Mouse (Mus musculus): ENCODE measurements around the gene Psors1c2. TPM values are rescaled to one million over a fixed set of nuclear protein-coding genes. Genes with fewer than 3 reads are reported as not detected.

The Psors1c2 gene
- polyA plus RNA-seq, 1 experiment, result 7.0 TPM

DNA sequence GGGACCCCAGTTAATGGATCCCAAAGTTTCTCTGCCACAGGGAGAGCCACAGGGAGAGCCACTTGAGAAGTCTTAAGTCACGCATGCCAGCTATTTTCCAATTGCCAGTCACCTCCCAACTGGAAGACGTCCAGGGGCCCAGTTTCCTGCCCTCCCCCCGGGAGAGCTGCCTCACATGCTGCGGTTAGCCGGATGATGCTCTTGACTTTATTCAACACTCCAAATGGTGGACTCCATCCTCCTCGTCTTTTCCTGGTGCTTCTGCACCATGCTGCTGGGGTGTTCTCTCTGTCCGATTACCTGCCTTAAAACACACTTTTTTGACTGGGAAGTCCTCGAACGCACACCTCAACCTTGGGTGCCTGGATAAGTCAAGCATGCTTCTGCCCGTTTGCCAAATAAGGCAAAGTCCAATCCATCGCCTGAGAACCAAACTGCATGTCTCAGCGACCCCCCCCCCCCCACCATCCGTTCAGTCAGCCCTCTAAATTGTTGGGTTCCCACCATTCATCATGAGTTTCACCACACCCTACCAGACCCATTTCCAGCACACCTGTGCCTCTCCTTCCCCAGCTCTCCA lies 23.3 kb downstream of the Psors1c2 start:
- no peaks in the 10 kb centered on the region for H3K27me3 ChIP-seq (ENCODE audit: control insufficient read depth, insufficient read depth, low read length, poor library complexity, severe bottlenecking)
- no peak overlapping the region for H3K27ac ChIP-seq (ENCODE audit: insufficient read depth, low read length)
- no peaks in the 10 kb centered on the region for H3K36me3 ChIP-seq (ENCODE audit: control insufficient read depth, insufficient read depth, low read length, poor library complexity, severe bottlenecking)
- 0 out of 2 replicates have a peak overlapping the region, but pooled peaks have one; percentile 37 for H3K9ac ChIP-seq (ENCODE audit: low read depth, poor library complexity, severe bottlenecking)
- no peaks in the 10 kb centered on the region for H3K9me3 ChIP-seq (replicated peaks; ENCODE audit: control insufficient read depth, insufficient read depth, low read length, poor library complexity, severe bottlenecking)
- peaks cover 6% of the 10 kb centered on the region for H3K4me1 ChIP-seq (ENCODE audit: control insufficient read depth, insufficient read depth, low read length)
- no peak for TF ChIP-seq POLR2A (IDR thresholded peaks at IDR 0.05; ENCODE audit: insufficient read depth, low read length)
- TF ChIP-seq CTCF (IDR thresholded peaks at IDR 0.05; ENCODE audit: low read depth, low read length), result no peak
- TF ChIP-seq EP300 (IDR thresholded peaks at IDR 0.05; ENCODE audit: insufficient read depth, low read depth, low read length), result no peak
- no peak overlapping the region for H3K4me3 ChIP-seq (ENCODE audit: low read depth, low read length)

GRCm38 (mm10) chr17:35556812-35557211 lies 23.8 kb downstream of the Psors1c2 start:
- no peaks in the 10 kb centered on the region for H3K27me3 ChIP-seq (ENCODE audit: control insufficient read depth, insufficient read depth, low read length, poor library complexity, severe bottlenecking)
- H3K4me3 ChIP-seq (ENCODE audit: low read depth, low read length), result no peak overlapping the region
- no peak overlapping the region for H3K9ac ChIP-seq (ENCODE audit: low read depth, poor library complexity, severe bottlenecking)
- no peaks in the 10 kb centered on the region for H3K36me3 ChIP-seq (ENCODE audit: control insufficient read depth, insufficient read depth, low read length, poor library complexity, severe bottlenecking)
- H3K9me3 ChIP-seq (replicated peaks; ENCODE audit: control insufficient read depth, insufficient read depth, low read length, poor library complexity, severe bottlenecking), result no peaks in the 10 kb centered on the region
- H3K4me1 ChIP-seq (ENCODE audit: control insufficient read depth, insufficient read depth, low read length), result peaks cover 6% of the 10 kb centered on the region
- H3K27ac ChIP-seq (ENCODE audit: insufficient read depth, low read length), result no peak overlapping the region
- TF ChIP-seq CTCF (IDR thresholded peaks at IDR 0.05; ENCODE audit: low read depth, low read length) (peak; percentile 93), EP300 (IDR thresholded peaks at IDR 0.05; ENCODE audit: insufficient read depth, low read depth, low read length) (no peak)

GRCm38 (mm10) chr17:35557351-35557750 lies 24.4 kb downstream of the Psors1c2 start:
- Histone ChIP-seq H3K9ac (ENCODE audit: low read depth, poor library complexity, severe bottlenecking) (no peak overlapping the region), H3K27ac (ENCODE audit: insufficient read depth, low read length) (no peak overlapping the region), H3K4me1 (ENCODE audit: control insufficient read depth, insufficient read depth, low read length) (peaks cover 6% of the 10 kb centered on the region), H3K36me3 (ENCODE audit: control insufficient read depth, insufficient read depth, low read length, poor library complexity, severe bottlenecking) (no peaks in the 10 kb centered on the region), H3K4me3 (ENCODE audit: low read depth, low read length) (no peak overlapping the region), H3K9me3 (replicated peaks; ENCODE audit: control insufficient read depth, insufficient read depth, low read length, poor library complexity, severe bottlenecking) (no peaks in the 10 kb centered on the region), H3K27me3 (ENCODE audit: control insufficient read depth, insufficient read depth, low read length, poor library complexity, severe bottlenecking) (no peaks in the 10 kb centered on the region)
- TF ChIP-seq POLR2A (IDR thresholded peaks at IDR 0.05; ENCODE audit: insufficient read depth, low read length) (no peak), CTCF (IDR thresholded peaks at IDR 0.05; ENCODE audit: low read depth, low read length) (no peak), EP300 (IDR thresholded peaks at IDR 0.05; ENCODE audit: insufficient read depth, low read depth, low read length) (no peak)

- Histone ChIP-seq H3K27me3 (ENCODE audit: control insufficient read depth, insufficient read depth, low read length, poor library complexity, severe bottlenecking) (no peaks in the 10 kb centered on the region), H3K27ac (ENCODE audit: insufficient read depth, low read length) (no peak overlapping the region), H3K4me3 (ENCODE audit: low read depth, low read length) (no peak overlapping the region), H3K9ac (ENCODE audit: low read depth, poor library complexity, severe bottlenecking) (no peak overlapping the region), H3K36me3 (ENCODE audit: control insufficient read depth, insufficient read depth, low read length, poor library complexity, severe bottlenecking) (no peaks in the 10 kb centered on the region), H3K4me1 (ENCODE audit: control insufficient read depth, insufficient read depth, low read length) (peaks cover 6% of the 10 kb centered on the region), H3K9me3 (replicated peaks; ENCODE audit: control insufficient read depth, insufficient read depth, low read length, poor library complexity, severe bottlenecking) (no peaks in the 10 kb centered on the region)
- TF ChIP-seq POLR2A (IDR thresholded peaks at IDR 0.05; ENCODE audit: insufficient read depth, low read length) (no peak), CTCF (IDR thresholded peaks at IDR 0.05; ENCODE audit: low read depth, low read length) (no peak), EP300 (IDR thresholded peaks at IDR 0.05; ENCODE audit: insufficient read depth, low read depth, low read length) (no peak)
These were observed 25.2 kb downstream of the Psors1c2 start for GRCm38 (mm10) chr17:35558216-35558615.

DNA sequence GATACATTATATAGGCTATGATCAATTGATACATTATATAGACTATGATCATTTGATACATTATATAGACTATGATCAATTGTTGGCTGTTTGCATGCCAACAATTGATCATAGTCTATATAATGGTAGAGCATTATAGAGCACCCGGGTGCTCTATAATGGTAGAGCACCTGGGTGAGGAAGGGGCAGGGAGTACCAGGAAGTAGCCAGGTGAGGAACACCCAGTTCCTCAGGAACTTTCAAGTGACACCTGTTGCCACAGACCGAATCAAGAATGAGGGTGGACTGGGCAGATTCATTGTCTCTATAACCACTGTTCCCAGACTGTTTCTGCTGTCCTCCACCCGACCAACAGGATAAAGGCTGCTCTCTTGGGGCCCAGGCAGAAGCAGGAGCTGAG lies 34.1 kb downstream of the Psors1c2 start, which contains the start of gene 2300002M23Rik:
TSS of gene 2300002M23Rik (plus strand) at position 301 of the 400 bp plus-strand sequence.
- Histone ChIP-seq H3K9ac (ENCODE audit: low read depth, poor library complexity, severe bottlenecking) (0 out of 2 replicates have a peak within 1 kb of the TSS, but pooled peaks have one; percentile 11), H3K9me3 (replicated peaks; ENCODE audit: control insufficient read depth, insufficient read depth, low read length, poor library complexity, severe bottlenecking) (no peaks in the 10 kb centered on the region), H3K36me3 (ENCODE audit: control insufficient read depth, insufficient read depth, low read length, poor library complexity, severe bottlenecking) (no peaks in the 10 kb centered on the region), H3K27ac (ENCODE audit: insufficient read depth, low read length) (no peak within 1 kb of the TSS), H3K4me1 (ENCODE audit: control insufficient read depth, insufficient read depth, low read length) (peaks cover 2% of the 10 kb centered on the region), H3K27me3 (ENCODE audit: control insufficient read depth, insufficient read depth, low read length, poor library complexity, severe bottlenecking) (no peaks in the 10 kb centered on the region), H3K4me3 (ENCODE audit: low read depth, low read length) (peak within 1 kb of the TSS; percentile 47)
- no peak for TF ChIP-seq EP300 (IDR thresholded peaks at IDR 0.05; ENCODE audit: insufficient read depth, low read depth, low read length)
- TF ChIP-seq POLR2A (IDR thresholded peaks at IDR 0.05; ENCODE audit: insufficient read depth, low read length), result no peak
- TF ChIP-seq CTCF (IDR thresholded peaks at IDR 0.05; ENCODE audit: low read depth, low read length), result no peak

- no peaks in the 10 kb centered on the region for H3K27me3 ChIP-seq (ENCODE audit: control insufficient read depth, insufficient read depth, low read length, poor library complexity, severe bottlenecking)
- no peaks in the 10 kb centered on the region for H3K9me3 ChIP-seq (replicated peaks; ENCODE audit: control insufficient read depth, insufficient read depth, low read length, poor library complexity, severe bottlenecking)
- H3K27ac ChIP-seq (ENCODE audit: insufficient read depth, low read length), result no peak overlapping the region
- TF ChIP-seq CTCF (IDR thresholded peaks at IDR 0.05; ENCODE audit: low read depth, low read length) (peak; percentile 58), EP300 (IDR thresholded peaks at IDR 0.05; ENCODE audit: insufficient read depth, low read depth, low read length) (no peak)
- peak overlapping the region; percentile 47 for H3K4me3 ChIP-seq (ENCODE audit: low read depth, low read length)
- H3K36me3 ChIP-seq (ENCODE audit: control insufficient read depth, insufficient read depth, low read length, poor library complexity, severe bottlenecking), result no peaks in the 10 kb centered on the region
- H3K9ac ChIP-seq (ENCODE audit: low read depth, poor library complexity, severe bottlenecking), result no peak overlapping the region
- peaks cover 2% of the 10 kb centered on the region for H3K4me1 ChIP-seq (ENCODE audit: control insufficient read depth, insufficient read depth, low read length)
These were observed 34.8 kb downstream of the Psors1c2 start for GRCm38 (mm10) chr17:35567767-35568166.
